Mouse (Mus musculus) ES-Bruce4 (cell line): Measurements from ENCODE around the gene Nipsnap2. TPM values are rescaled to one million over a fixed set of nuclear protein-coding genes. Genes with fewer than 3 reads are reported as not detected.
A peak's percentile ranks its signal among the peaks of the same experiment; 100 is the strongest.

Source experiments
- H3K27ac ChIP-seq: 2 replicates; pipeline ENCODE4 v1.5.1; 2012; ENCODE audit warnings: low read length, inconsistent platforms; ENCODE audit not compliant: insufficient read depth
- H3K27me3 ChIP-seq: 2 replicates; pipeline ENCODE4 v1.6.1; 2012; ENCODE audit warnings: mild to moderate bottlenecking, low read length, inconsistent platforms; ENCODE audit not compliant: control insufficient read depth, poor library complexity, insufficient read depth, severe bottlenecking
- H3K36me3 ChIP-seq: 2 replicates; pipeline ENCODE4 v1.6.1; 2012; ENCODE audit warnings: inconsistent platforms, mild to moderate bottlenecking, low read length, moderate library complexity; ENCODE audit not compliant: control insufficient read depth, poor library complexity, insufficient read depth, severe bottlenecking
- H3K4me1 ChIP-seq: one replicate; pipeline ENCODE4 v1.8.1; 2011; ENCODE audit warnings: low read length; ENCODE audit not compliant: control insufficient read depth, insufficient read depth
- H3K4me3 ChIP-seq: 2 replicates; pipeline ENCODE4 v1.5.1; 2011; ENCODE audit warnings: low read depth, mild to moderate bottlenecking, low read length
- H3K9ac ChIP-seq: 2 replicates; pipeline ENCODE4 v1.6.1; 2012; ENCODE audit warnings: low read depth, mild to moderate bottlenecking, inconsistent platforms; ENCODE audit not compliant: poor library complexity, severe bottlenecking
- H3K9me3 ChIP-seq: replicated peaks from 2 replicates; pipeline ENCODE4 v1.6.1; 2012; ENCODE audit warnings: mild to moderate bottlenecking, low read length, inconsistent platforms; ENCODE audit not compliant: control insufficient read depth, poor library complexity, insufficient read depth, severe bottlenecking
- CTCF ChIP-seq: IDR thresholded peaks from one replicate; pipeline ENCODE4 v1.8.1; 2011; ENCODE audit warnings: low read depth, low read length
- EP300 ChIP-seq: IDR thresholded peaks from 2 replicates; pipeline ENCODE4 v1.6.1; 2011; ENCODE audit warnings: low read depth, low read length; ENCODE audit not compliant: insufficient read depth
- POLR2A ChIP-seq: IDR thresholded peaks from one replicate; pipeline ENCODE4 v1.8.1; 2011; ENCODE audit warnings: low read length; ENCODE audit not compliant: insufficient read depth
- polyA plus RNA-seq: library from polyadenylated mRNA; stranded (reverse); fragments of >200 nt; gene quantifications from 2 replicates; pipeline ENCODE4 v1.2.4, GENCODE M21; 2011; ENCODE audit warnings: low read depth; ENCODE audit not compliant: missing spikeins, insufficient read depth, insufficient read length

Gene Nipsnap2
- polyA plus RNA-seq, 1 experiment, result 38.0 TPM

- no peaks in the 10 kb centered on the region for H3K4me1 ChIP-seq
- H3K9me3 ChIP-seq, result no peaks in the 10 kb centered on the region
- TF ChIP-seq CTCF (no peak), EP300 (no peak), POLR2A (no peak)
- no peak overlapping the region for H3K27ac ChIP-seq
- no peak overlapping the region for H3K4me3 ChIP-seq
- no peaks in the 10 kb centered on the region for H3K27me3 ChIP-seq
- H3K36me3 ChIP-seq, result no peaks in the 10 kb centered on the region
- no peak overlapping the region for H3K9ac ChIP-seq
These were observed 18.1 kb downstream of the Nipsnap2 start for GRCm38 (mm10) chr5:129742903-129743488.

- Histone ChIP-seq H3K4me3 (no peak overlapping the region), H3K27ac (no peak overlapping the region), H3K27me3 (no peaks in the 10 kb centered on the region), H3K4me1 (no peaks in the 10 kb centered on the region), H3K36me3 (no peaks in the 10 kb centered on the region), H3K9ac (no peak overlapping the region), H3K9me3 (no peaks in the 10 kb centered on the region)
- no peak for TF ChIP-seq CTCF
- TF ChIP-seq EP300, result no peak
These were observed 19.2 kb downstream of the Nipsnap2 start for GRCm38 (mm10) chr5:129744050-129744449.

GRCm38 (mm10) chr5:129756886-129757285 is 32.0 kb downstream of the Nipsnap2 start:
- 0 out of 2 replicates have a peak overlapping the region, but pooled peaks have one; percentile 1 for H3K9ac ChIP-seq
- H3K4me3 ChIP-seq, result peak overlapping the region; percentile 36
- H3K27ac ChIP-seq, result peak overlapping the region; percentile 8; the same call in 1 of the 2 replicates

GRCm38 (mm10) chr5:129759929-129760480 is 35.1 kb downstream of the Nipsnap2 start:
- no peak overlapping the region for H3K27ac ChIP-seq
- peaks cover 2% of the 10 kb centered on the region for H3K4me1 ChIP-seq
- no peaks in the 10 kb centered on the region for H3K27me3 ChIP-seq
- no peak overlapping the region for H3K4me3 ChIP-seq
- no peaks in the 10 kb centered on the region for H3K9me3 ChIP-seq
- no peaks in the 10 kb centered on the region for H3K36me3 ChIP-seq
- H3K9ac ChIP-seq, result no peak overlapping the region
- no peak for TF ChIP-seq CTCF
- no peak for TF ChIP-seq EP300
- TF ChIP-seq POLR2A, result no peak

More at GRCm38 (mm10) chr5:129756886-129757285, 32.0 kb downstream of the Nipsnap2 start:
- no peak for TF ChIP-seq CTCF
- no peak for TF ChIP-seq EP300
- TF ChIP-seq POLR2A, result no peak
- peaks cover 2% of the 10 kb centered on the region for H3K4me1 ChIP-seq
- no peaks in the 10 kb centered on the region for H3K9me3 ChIP-seq
- no peaks in the 10 kb centered on the region for H3K27me3 ChIP-seq
- no peaks in the 10 kb centered on the region for H3K36me3 ChIP-seq

GRCm38 (mm10) chr5:129761865-129762540 is 37.1 kb downstream of the Nipsnap2 start:
- Histone ChIP-seq H3K4me3 (peak overlapping the region; percentile 19), H3K4me1 (peaks cover 2% of the 10 kb centered on the region), H3K36me3 (no peaks in the 10 kb centered on the region), H3K27me3 (no peaks in the 10 kb centered on the region), H3K27ac (peak overlapping the region; percentile 66), H3K9me3 (no peaks in the 10 kb centered on the region), H3K9ac (peak overlapping the region; percentile 2; the same call in 1 of the 2 replicates)
- TF ChIP-seq CTCF, result no peak
- peak; percentile 55 for TF ChIP-seq EP300
- TF ChIP-seq POLR2A, result no peak
